Mouse (Mus musculus) stomach, embryonic 16.5 days (tissue): ENCODE data around the gene Lrit3. TPM values are rescaled to one million over a fixed set of nuclear protein-coding genes. Genes with fewer than 3 reads are reported as not detected.

Source experiments
- ATAC-seq: fragments of 200-750 bp; cut with Nextera tagmentation; 2 replicates; pipeline ENCODE4 v1.8.0; 2017; ENCODE audit warnings: moderate number of reproducible peaks, moderate TSS enrichment; ENCODE audit not compliant: insufficient read depth, low FRiP score
- H3K27ac ChIP-seq: fragments of 300-500 bp; sonication (generic); 2 replicates; pipeline ENCODE4 v1.5.1; 2014; ENCODE audit warnings: low read length
- H3K27me3 ChIP-seq: fragments of 300-500 bp; sonication (generic); 2 replicates; pipeline ENCODE4 v1.6.1; 2014; ENCODE audit warnings: low read length, control low read depth, mixed read lengths; ENCODE audit not compliant: control insufficient read depth, insufficient read depth
- H3K36me3 ChIP-seq: fragments of 300-500 bp; sonication (generic); 2 replicates; pipeline ENCODE4 v1.6.1; 2014; ENCODE audit warnings: low read length; ENCODE audit not compliant: control insufficient read depth, insufficient read depth
- H3K4me1 ChIP-seq: fragments of 300-500 bp; sonication (generic); 2 replicates; pipeline ENCODE4 v1.6.1; 2014; ENCODE audit warnings: low read length, control low read depth, mixed read lengths; ENCODE audit not compliant: control insufficient read depth, insufficient read depth
- H3K4me2 ChIP-seq: fragments of 300-500 bp; sonication (generic); 2 replicates; pipeline ENCODE4 v1.6.1; 2014; ENCODE audit warnings: low read depth, low read length, mixed read lengths
- H3K4me3 ChIP-seq: fragments of 300-500 bp; sonication (generic); replicated peaks from 2 replicates; pipeline ENCODE4 v1.5.1; 2014; ENCODE audit warnings: mild to moderate bottlenecking, low read length
- H3K9ac ChIP-seq: fragments of 300-500 bp; sonication (generic); 2 replicates; pipeline ENCODE4 v1.6.1; 2014; ENCODE audit warnings: low read length
- H3K9me3 ChIP-seq: fragments of 300-500 bp; sonication (generic); replicated peaks from 2 replicates; pipeline ENCODE4 v1.6.1; 2016; ENCODE audit warnings: low read length, control low read depth; ENCODE audit not compliant: control insufficient read depth
- WGBS: fragments of 180-500 bp; shearing (Covaris S2); extraction: QIAGEN DNeasy Blood & Tissue Kit; methylation state at CpG from one replicate; pipeline ENCODE4 v1.1.7; 2014; 5-methylcytosine and 5-hydroxymethylcytosine counted together
- polyA plus RNA-seq: library from polyadenylated mRNA; unstranded; fragments of >200 nt; fragmentation: Nextera tagmentation; extraction: Ambion mirVana; gene quantifications from 2 replicates; pipeline ENCODE4 v1.2.1, GENCODE M21; 2015

Lrit3 gene
- polyA plus RNA-seq, 1 experiment from 2014 or later: not detected

- Histone ChIP-seq H3K9ac (no peak overlapping the region), H3K36me3 (peaks cover 5% of the 10 kb centered on the region; the same call in 1 of the 2 replicates), H3K4me3 (no peak overlapping the region), H3K4me1 (peaks cover 16% of the 10 kb centered on the region), H3K27ac (no peak overlapping the region), H3K9me3 (no peaks in the 10 kb centered on the region), H3K4me2 (no peak overlapping the region), H3K27me3 (no peaks in the 10 kb centered on the region)
- no peak for ATAC-seq
- 85% methylated on average over 5 of the region's 5 CpGs for WGBS
Observed at GRCm38 (mm10) chr3:129827691-129828090, 23.9 kb upstream of the Lrit3 start.

- Histone ChIP-seq H3K4me3 (no peak overlapping the region), H3K27me3 (no peaks in the 10 kb centered on the region), H3K27ac (no peak overlapping the region), H3K4me2 (no peak overlapping the region), H3K4me1 (peaks cover 16% of the 10 kb centered on the region), H3K9ac (no peak overlapping the region), H3K9me3 (no peaks in the 10 kb centered on the region), H3K36me3 (peaks cover 5% of the 10 kb centered on the region; the same call in 1 of the 2 replicates)
- 87% methylated on average over 10 of the region's 10 CpGs for WGBS
- ATAC-seq: no peak
Observed at GRCm38 (mm10) chr3:129826691-129827090, 22.9 kb upstream of the Lrit3 start.

- ATAC-seq: no peak
- Histone ChIP-seq H3K9ac (no peak overlapping the region), H3K9me3 (no peaks in the 10 kb centered on the region), H3K27me3 (no peaks in the 10 kb centered on the region), H3K4me1 (peaks cover 14% of the 10 kb centered on the region), H3K27ac (no peak overlapping the region), H3K36me3 (peaks cover 5% of the 10 kb centered on the region; the same call in 1 of the 2 replicates), H3K4me3 (no peak overlapping the region), H3K4me2 (no peak overlapping the region)
- WGBS: 88% methylated on average over 10 of the region's 10 CpGs
Observed at GRCm38 (mm10) chr3:129824891-129825290, 21.1 kb upstream of the Lrit3 start.

GRCm38 (mm10) chr3:129824146-129824545 is 20.3 kb upstream of the Lrit3 start:
- Histone ChIP-seq H3K9me3 (no peaks in the 10 kb centered on the region), H3K27ac (no peak overlapping the region), H3K36me3 (peaks cover 5% of the 10 kb centered on the region; the same call in 1 of the 2 replicates), H3K4me3 (no peak overlapping the region), H3K4me1 (peaks cover 6% of the 10 kb centered on the region; the same call in 1 of the 2 replicates), H3K27me3 (no peaks in the 10 kb centered on the region), H3K9ac (no peak overlapping the region), H3K4me2 (no peak overlapping the region)
- ATAC-seq: no peak
- WGBS: 93% methylated on average over 4 of the region's 4 CpGs

GRCm38 (mm10) chr3:129823293-129823692 is 19.5 kb upstream of the Lrit3 start:
- Histone ChIP-seq H3K4me3 (no peak overlapping the region), H3K4me2 (no peak overlapping the region), H3K9me3 (no peaks in the 10 kb centered on the region), H3K27me3 (no peaks in the 10 kb centered on the region), H3K36me3 (peaks cover 5% of the 10 kb centered on the region; the same call in 1 of the 2 replicates), H3K27ac (no peak overlapping the region), H3K9ac (no peak overlapping the region), H3K4me1 (0 out of 2 replicates have a peak, but pooled peaks cover under 1% of the 10 kb centered on the region)
- ATAC-seq: no peak
- WGBS: 54% methylated on average over 5 of the region's 5 CpGs

GRCm38 (mm10) chr3:129822206-129822775 is 18.5 kb upstream of the Lrit3 start, which contains the start of gene Rrh:
Rrh (minus strand) TSS chr3:129822587.
- no peak within 1 kb of the TSS for H3K4me3 ChIP-seq
- no peak within 1 kb of the TSS for H3K27ac ChIP-seq
- no peaks in the 10 kb centered on the region for H3K9me3 ChIP-seq
- no peak within 1 kb of the TSS for H3K9ac ChIP-seq
- no peak within 1 kb of the TSS for H3K4me2 ChIP-seq
- no peak for ATAC-seq
- H3K4me1 ChIP-seq: no peaks in the 10 kb centered on the region
- whole genome bisulfite sequencing: 90% methylated on average over 11 of the region's 11 CpGs
- no peaks in the 10 kb centered on the region for H3K27me3 ChIP-seq
- H3K36me3 ChIP-seq: peaks cover 5% of the 10 kb centered on the region; the same call in 1 of the 2 replicates

- Histone ChIP-seq H3K9ac (no peak overlapping the region), H3K9me3 (no peaks in the 10 kb centered on the region), H3K27ac (no peak overlapping the region), H3K4me1 (no peaks in the 10 kb centered on the region), H3K27me3 (no peaks in the 10 kb centered on the region), H3K4me3 (no peak overlapping the region), H3K4me2 (no peak overlapping the region), H3K36me3 (peaks cover 5% of the 10 kb centered on the region; the same call in 1 of the 2 replicates)
- 77% methylated on average over 8 of the region's 8 CpGs for WGBS
- no peak for ATAC-seq
Observed at GRCm38 (mm10) chr3:129821736-129822135, 17.9 kb upstream of the Lrit3 start.

GRCm38 (mm10) chr3:129820847-129821246 is 17.0 kb upstream of the Lrit3 start:
- H3K9ac ChIP-seq: no peak overlapping the region
- no peaks in the 10 kb centered on the region for H3K4me1 ChIP-seq
- WGBS: 77% methylated on average over 9 of the region's 9 CpGs
- H3K4me3 ChIP-seq: no peak overlapping the region
- no peak overlapping the region for H3K27ac ChIP-seq
- H3K4me2 ChIP-seq: no peak overlapping the region
- no peaks in the 10 kb centered on the region for H3K27me3 ChIP-seq
- peaks cover 5% of the 10 kb centered on the region; the same call in 1 of the 2 replicates for H3K36me3 ChIP-seq
- no peaks in the 10 kb centered on the region for H3K9me3 ChIP-seq
- no peak for ATAC-seq

GRCm38 (mm10) chr3:129799011-129799410 is 4.8 kb downstream of the Lrit3 start:
- Histone ChIP-seq H3K27me3 (no peaks in the 10 kb centered on the region), H3K27ac (no peak overlapping the region), H3K4me1 (no peaks in the 10 kb centered on the region), H3K36me3 (no peaks in the 10 kb centered on the region), H3K4me3 (no peak overlapping the region), H3K9ac (no peak overlapping the region), H3K4me2 (no peak overlapping the region), H3K9me3 (no peaks in the 10 kb centered on the region)
- 72% methylated on average over 2 of the region's 2 CpGs for WGBS
- no peak for ATAC-seq
